ENCODE assay signal across 33 mouse cellular contexts in genomic region chr15:83265269-83265668, GRCm38 (mm10). TPM values are rescaled to one million over a fixed set of nuclear protein-coding genes. Genes with fewer than 3 reads are reported as not detected.
DNase-seq lines count a peak whose midpoint lies in the region; ATAC-seq and TF ChIP-seq lines count a peak whose summit lies in the region.
"Had no signal": no experiment of that assay in that cellular context is flagged by ENCODE, and none has a peak within 500 bp of the region (broad histone marks: within the 10 kb centered on the region; RNA-seq: fewer than 3 reads in every experiment).

No protein-coding gene starts in this region.

- H3K36me3 ChIP-seq in C2C12 (ENCODE audit: control insufficient read depth, insufficient read depth), result no peaks in the 10 kb centered on the region
- no peaks in the 10 kb centered on the region for H3K36me3 ChIP-seq in myocyte (ENCODE audit: control insufficient read depth, insufficient read depth)
- H3K36me3 ChIP-seq in midbrain, embryonic 16.5 days (ENCODE audit: control insufficient read depth, insufficient read depth, low read length), result no peaks in the 10 kb centered on the region
- H3K36me3 ChIP-seq: embryonic facial prominence, embryonic 10.5 days; embryonic facial prominence, embryonic 13.5 days; forebrain, embryonic 12.5 days; forebrain, embryonic 15.5 days; G1E; heart, embryonic 12.5 days; heart, embryonic 15.5 days; hindbrain, embryonic 10.5 days; hindbrain, embryonic 13.5 days; intestine, embryonic 15.5 days had no signal

- H3K79me2 ChIP-seq in C2C12 (ENCODE audit: control insufficient read depth, insufficient read depth) (no peaks in the 10 kb centered on the region), myocyte (ENCODE audit: control insufficient read depth, insufficient read depth) (no peaks in the 10 kb centered on the region)

- ATAC-seq in midbrain, embryonic 16.5 days, result no peak
- ATAC-seq: activated CD4-positive, CD25-positive, alpha-beta regulatory T cell, adult 4 months; forebrain, embryonic 15.5 days; hindbrain, embryonic 16.5 days; intestine, embryonic 15.5 days; Patski had no signal

- H3K9me3 ChIP-seq in midbrain, embryonic 16.5 days (replicated peaks; ENCODE audit: control insufficient read depth, low read length, poor library complexity, severe bottlenecking), result no peaks in the 10 kb centered on the region
- H3K9me3 ChIP-seq: embryonic facial prominence, embryonic 10.5 days; embryonic facial prominence, embryonic 13.5 days; forebrain, embryonic 12.5 days; forebrain, embryonic 15.5 days; G1E; heart, embryonic 12.5 days; heart, embryonic 15.5 days; hindbrain, embryonic 10.5 days; hindbrain, embryonic 13.5 days; intestine, embryonic 15.5 days had no signal

- WGBS in midbrain, embryonic 16.5 days, result 9% methylated on average over 1 of the region's 1 CpGs

- no peak for TF ChIP-seq CTCF in C2C12 (IDR thresholded peaks at IDR 0.05; ENCODE audit: control insufficient read depth, insufficient read depth, insufficient read length)

- no peak overlapping the region for H3ac ChIP-seq in C2C12 (ENCODE audit: control insufficient read depth, insufficient read length, low read depth)
- H3ac ChIP-seq in myocyte (ENCODE audit: control insufficient read depth, insufficient read length), result no peak overlapping the region

- H3K4me2 ChIP-seq in myocyte (ENCODE audit: low read depth), result peak overlapping the region; percentile 9
- no peak overlapping the region for H3K4me2 ChIP-seq in midbrain, embryonic 16.5 days (ENCODE audit: low read length)
- H3K4me2 ChIP-seq: embryonic facial prominence, embryonic 13.5 days; forebrain, embryonic 12.5 days; forebrain, embryonic 15.5 days; heart, embryonic 12.5 days; heart, embryonic 15.5 days; hindbrain, embryonic 13.5 days; intestine, embryonic 15.5 days had no signal

- DNase-seq in adrenal gland, postnatal 14 days, result peak; percentile 15
- no peak for DNase-seq in adrenal gland, adult (ENCODE audit: inconsistent age in 2 of 2, low spot score in 1 of 2)
- DNase-seq in ES-CJ7 (ENCODE audit: low read depth, low spot score), result peak; percentile 77
- no peak for DNase-seq in cerebellum, postnatal 25 days
- no peak for DNase-seq in heart, adult 9 months (ENCODE audit: low spot score in 2 of 2)
- DNase-seq: adrenal gland, postnatal 10 days; cerebellum, adult 11 months; cerebellum, adult 2 months; cerebellum, adult 9-11 months; cerebellum, postnatal 36 days; embryo, embryonic 11 days; gastrocnemius, postnatal 25 days; heart, postnatal 10 days; heart, postnatal 36 days had no signal

- no peak overlapping the region for H3K9ac ChIP-seq in midbrain, embryonic 16.5 days (ENCODE audit: low read depth, low read length)
- H3K9ac ChIP-seq: embryonic facial prominence, embryonic 13.5 days; forebrain, embryonic 12.5 days; forebrain, embryonic 15.5 days; heart, embryonic 12.5 days; heart, embryonic 15.5 days; hindbrain, embryonic 13.5 days; intestine, embryonic 15.5 days had no signal

- H3K27me3 ChIP-seq in C2C12 (ENCODE audit: control insufficient read depth, insufficient read depth, insufficient read length), result no peaks in the 10 kb centered on the region
- no peaks in the 10 kb centered on the region for H3K27me3 ChIP-seq in myocyte (ENCODE audit: control insufficient read depth, insufficient read depth, insufficient read length)
- H3K27me3 ChIP-seq in midbrain, embryonic 16.5 days (ENCODE audit: control insufficient read depth, insufficient read depth, low read depth, low read length), result no peaks in the 10 kb centered on the region
- H3K27me3 ChIP-seq: CH12.LX; embryonic facial prominence, embryonic 13.5 days; forebrain, embryonic 12.5 days; forebrain, embryonic 15.5 days; heart, embryonic 12.5 days; heart, embryonic 15.5 days; hindbrain, embryonic 13.5 days; intestine, embryonic 15.5 days; Patski had no signal

- no peak overlapping the region for H3K27ac ChIP-seq in midbrain, embryonic 16.5 days (ENCODE audit: low read length)
- H3K27ac ChIP-seq: embryonic facial prominence, embryonic 10.5 days; embryonic facial prominence, embryonic 13.5 days; forebrain, embryonic 12.5 days; forebrain, embryonic 15.5 days; heart, adult 2 months; heart, embryonic 15.5 days; hindbrain, embryonic 10.5 days; hindbrain, embryonic 13.5 days; intestine, embryonic 15.5 days had no signal

- no peak for TF ChIP-seq POLR2A in myocyte (IDR thresholded peaks at IDR 0.05; ENCODE audit: insufficient read length, low read depth)

- H3K79me3 ChIP-seq in C2C12 (ENCODE audit: low read depth), result no peaks in the 10 kb centered on the region

- H3K4me1 ChIP-seq in midbrain, embryonic 16.5 days (ENCODE audit: control insufficient read depth, insufficient read depth, low read length), result no peaks in the 10 kb centered on the region
- H3K4me1 ChIP-seq: embryonic facial prominence, embryonic 13.5 days; forebrain, embryonic 12.5 days; forebrain, embryonic 15.5 days; heart, embryonic 12.5 days; heart, embryonic 15.5 days; hindbrain, embryonic 10.5 days; hindbrain, embryonic 13.5 days; intestine, embryonic 15.5 days had no signal

- H3K4me3 ChIP-seq in C2C12 (ENCODE audit: insufficient read depth, poor library complexity, severe bottlenecking) (no peak overlapping the region), myocyte (no peak overlapping the region)
- no peak overlapping the region for H3K4me3 ChIP-seq in midbrain, embryonic 16.5 days (ENCODE audit: low read depth, low read length)
- H3K4me3 ChIP-seq: embryonic facial prominence, embryonic 10.5 days; embryonic facial prominence, embryonic 13.5 days; erythroblast, embryonic 14.5 days; forebrain, embryonic 12.5 days; forebrain, embryonic 15.5 days; heart, adult 2 months; heart, embryonic 12.5 days; heart, embryonic 15.5 days; hindbrain, embryonic 10.5 days; hindbrain, embryonic 13.5 days; intestine, embryonic 15.5 days had no signal

TF ChIP-seq in C2C12, 6 proteins besides CTCF, POLR2A, EP300 and RAD21:
- TF ChIP-seq MYOG (IDR thresholded peaks at IDR 0.05; ENCODE audit: control insufficient read depth, extremely low read depth, insufficient read length) (no peak), MYOD1 (IDR thresholded peaks at IDR 0.05; ENCODE audit: control insufficient read depth, insufficient read length, low read depth) (peak; percentile 47)
TF ChIP-seq in C2C12: peak in this region for 1.

TF ChIP-seq in myocyte, 11 proteins besides CTCF, POLR2A, EP300 and RAD21:
- TF ChIP-seq REST (IDR thresholded peaks at IDR 0.05; ENCODE audit: insufficient read depth, insufficient read length) (no peak), TCF12 (IDR thresholded peaks at IDR 0.05; ENCODE audit: insufficient read depth, poor library complexity, severe bottlenecking) (no peak), MYOD1 (IDR thresholded peaks at IDR 0.05; ENCODE audit: control insufficient read depth in 1 of 3, insufficient read length in 2 of 3, low read depth in 2 of 3) (peak; percentile 33 to 89 (median 50)), MYOG (IDR thresholded peaks at IDR 0.05; ENCODE audit: control insufficient read depth in 1 of 3, insufficient read depth in 1 of 3, insufficient read length in 2 of 3, low read depth in 2 of 3) (peak in 2 of 3 experiments; percentile 45 to 73), USF1 (IDR thresholded peaks at IDR 0.05; ENCODE audit: low read depth) (no peak)

RNA-seq across cellular contexts. Expression of gene A4galt, which starts 13.7 kb away (rescaled TPM):
- 10.1 and 12.5 TPM in 2 replicates for total RNA-seq in adrenal gland, postnatal 14 days (2021)
- polyA plus RNA-seq in C2C12 (2012; fragmentation: generic; extraction: Trizol) (27.6 TPM), myocyte (2012; fragmentation: generic; extraction: Trizol) (28.4 TPM)
- polyA plus RNA-seq in midbrain, embryonic 16.5 days (2015; fragmentation: Nextera tagmentation; extraction: Ambion mirVana), result 2.4 and 2.6 TPM in 2 replicates
- polyA plus RNA-seq: activated CD4-positive, CD25-positive, alpha-beta regulatory T cell, adult 4 months; erythroblast, embryonic 14.5 days; G1E had no signal

Comparison
In these comparisons a context has a peak if more than half of its experiments do, and no peak if none do; other contexts are left out.
1. DNase-seq: peak in adrenal gland, postnatal 14 days (single experiment) and ES-CJ7 (single experiment); none in adrenal gland, adult (0 of 2), cerebellum, postnatal 25 days (0 of 2) and heart, adult 9 months (0 of 2).